ENCODE assay signal across 25 mouse cellular contexts in the genomic region with DNA sequence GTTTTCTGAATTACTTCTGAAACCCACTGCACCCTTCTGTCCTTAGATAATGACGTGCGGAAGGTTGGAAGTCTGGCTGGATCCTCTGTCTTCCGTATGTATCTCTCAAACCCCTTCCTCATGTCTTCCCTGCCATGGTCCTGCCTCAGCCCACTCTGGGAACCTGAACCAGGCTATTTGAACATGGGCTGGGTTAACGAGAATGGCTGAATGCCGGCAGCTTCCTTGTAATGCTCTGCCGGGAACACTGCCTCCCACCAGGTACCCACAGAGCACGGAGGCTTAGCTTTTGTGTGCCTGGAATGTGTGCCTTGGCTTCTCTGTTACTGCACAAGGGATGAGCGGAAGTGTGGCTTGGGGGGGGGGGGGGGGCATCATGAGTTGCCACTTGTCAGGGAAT. TPM values are rescaled to one million over a fixed set of nuclear protein-coding genes. Genes with fewer than 3 reads are reported as not detected.
"Had no signal": no experiment of that assay in that cellular context is flagged by ENCODE, and none has a peak within 500 bp of the region (broad histone marks: within the 10 kb centered on the region; RNA-seq: fewer than 3 reads in every experiment).

No protein-coding gene starts in this region.

- H3K27ac ChIP-seq: kidney, embryonic 15.5 days; limb, embryonic 10.5 days; limb, embryonic 13.5 days; liver, embryonic 12.5 days; liver, embryonic 15.5 days; lung, embryonic 15.5 days; midbrain, embryonic 12.5 days; midbrain, embryonic 15.5 days; neural tube, embryonic 13.5 days; stomach, postnatal 0 days had no signal

- H3K4me1 ChIP-seq: kidney, embryonic 15.5 days; liver, embryonic 15.5 days; lung, embryonic 15.5 days; midbrain, embryonic 12.5 days; midbrain, embryonic 15.5 days had no signal

- H3K9ac ChIP-seq: kidney, embryonic 15.5 days; limb, embryonic 13.5 days; liver, embryonic 12.5 days; liver, embryonic 15.5 days; lung, embryonic 15.5 days; midbrain, embryonic 12.5 days; midbrain, embryonic 15.5 days; neural tube, embryonic 13.5 days had no signal

- DNase-seq: kidney, adult 8-10 months; kidney, postnatal 10 days; kidney, postnatal 36 days; liver; lung, adult 18-20 months; lung, postnatal 10 days; lung, postnatal 36 days; retina, postnatal 1 day; right cerebral cortex, postnatal 4 days; thymus, adult 2 months; thymus, postnatal 25 days had no signal

- H3K36me3 ChIP-seq: kidney, embryonic 15.5 days; limb, embryonic 10.5 days; limb, embryonic 13.5 days; liver, embryonic 12.5 days; liver, embryonic 15.5 days; lung, embryonic 15.5 days; midbrain, embryonic 12.5 days; midbrain, embryonic 15.5 days; neural tube, embryonic 13.5 days had no signal

- H3K9me3 ChIP-seq: kidney, embryonic 15.5 days; limb, embryonic 10.5 days; limb, embryonic 13.5 days; liver, embryonic 12.5 days; liver, embryonic 15.5 days; lung, embryonic 15.5 days; megakaryocyte, embryonic 14.5 days; midbrain, embryonic 12.5 days; midbrain, embryonic 15.5 days; neural tube, embryonic 13.5 days had no signal

- H3K4me3 ChIP-seq: kidney, embryonic 15.5 days; limb, embryonic 10.5 days; limb, embryonic 13.5 days; liver, embryonic 12.5 days; liver, embryonic 15.5 days; lung, embryonic 15.5 days; megakaryocyte, embryonic 14.5 days; midbrain, embryonic 12.5 days; midbrain, embryonic 15.5 days; myocyte; neural tube, embryonic 13.5 days had no signal

- H3K27me3 ChIP-seq: kidney, embryonic 15.5 days; limb, embryonic 13.5 days; liver, embryonic 15.5 days; lung, embryonic 15.5 days; midbrain, embryonic 12.5 days; midbrain, embryonic 15.5 days; neural tube, embryonic 13.5 days had no signal

RNA-seq across cellular contexts. Expression of a gene that starts 32.1 kb away (rescaled TPM):
- total RNA-seq: monocyte, adult 5-6 weeks; neutrophil, adult 5-6 weeks had no signal
- polyA plus RNA-seq: myocyte had no signal
